Mouse (Mus musculus): ENCODE results near the gene Fgd6.
A peak's percentile ranks its signal among the peaks of the same experiment; 100 is the strongest.

Gene Fgd6

GRCm38 (mm10) chr10:94134535-94135390 lies 99.0 kb downstream of the Fgd6 start:
- DNase-seq (ENCODE audit: low spot score in 2 of 2) = no peak

DNA sequence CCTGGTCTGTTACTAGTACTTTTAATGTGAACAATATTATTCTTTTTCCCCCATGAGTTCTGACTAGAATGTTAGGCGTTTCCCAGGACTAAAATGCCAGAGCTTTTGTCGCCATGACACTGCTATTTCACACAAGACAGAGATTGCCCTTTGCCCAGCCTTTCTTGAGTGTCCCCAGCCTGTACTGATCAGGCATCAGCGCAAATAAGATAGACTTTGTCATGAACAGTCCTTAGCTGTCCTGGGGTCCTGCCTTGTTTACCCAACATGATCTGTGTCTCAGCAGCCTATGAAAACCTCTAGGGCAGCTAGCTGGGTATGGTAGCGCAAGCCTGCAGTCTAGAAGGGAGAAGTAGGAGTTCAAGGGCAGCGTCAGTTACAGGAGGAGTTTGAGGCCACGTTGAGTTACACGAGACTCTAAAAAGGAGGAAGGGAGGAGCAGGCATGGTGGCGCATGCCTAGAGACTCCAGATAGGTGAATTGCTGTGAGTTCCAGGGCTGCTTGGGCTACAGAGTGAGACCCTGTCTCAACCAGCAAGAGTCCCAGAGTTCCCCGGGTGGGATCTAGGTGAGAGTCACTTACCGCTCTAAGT lies 103.2 kb downstream of the Fgd6 start:
- no peak for DNase-seq (ENCODE audit: low spot score in 2 of 2)

- DNase-seq (ENCODE audit: low spot score in 2 of 2) = no peak
These were observed 104.6 kb downstream of the Fgd6 start for GRCm38 (mm10) chr10:94140227-94140931.

- no peak for DNase-seq (ENCODE audit: low spot score in 2 of 2)
These were observed 106.6 kb downstream of the Fgd6 start for GRCm38 (mm10) chr10:94142427-94142826.

DNA sequence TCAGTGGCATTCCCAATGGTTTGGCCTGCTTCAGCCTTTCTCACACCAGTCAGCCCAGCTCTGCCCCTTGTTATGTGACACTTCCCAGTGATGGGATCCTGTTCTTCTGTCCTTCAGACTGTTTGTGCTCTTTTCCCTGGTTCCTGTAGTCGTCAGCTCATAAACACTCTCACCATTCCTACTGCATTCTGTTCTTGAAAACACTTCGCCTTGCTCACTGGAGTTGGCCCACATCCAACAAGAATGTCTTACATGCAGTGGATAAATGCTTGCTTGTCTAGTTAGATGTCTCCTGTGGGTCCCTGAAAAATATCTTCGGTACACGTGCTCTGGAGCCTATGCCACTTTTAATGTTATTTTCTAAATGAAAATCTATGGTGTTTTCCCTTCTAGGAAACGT lies 108.8 kb downstream of the Fgd6 start:
- no peak for DNase-seq (ENCODE audit: low spot score in 2 of 2)

GRCm38 (mm10) chr10:94147391-94147755 lies 111.6 kb downstream of the Fgd6 start:
- DNase-seq (ENCODE audit: low spot score in 2 of 2) = no peak

- peak; percentile 91 for DNase-seq (ENCODE audit: low spot score in 2 of 2)
These were observed 112.1 kb downstream of the Fgd6 start, which contains the start of gene Nr2c1 for GRCm38 (mm10) chr10:94147756-94148531. Gene Nr2c1 (plus strand): TSS chr10:94148023.

GRCm38 (mm10) chr10:94151488-94151887 lies 115.7 kb downstream of the Fgd6 start:
- no peak for DNase-seq (ENCODE audit: low spot score in 2 of 2)

DNA sequence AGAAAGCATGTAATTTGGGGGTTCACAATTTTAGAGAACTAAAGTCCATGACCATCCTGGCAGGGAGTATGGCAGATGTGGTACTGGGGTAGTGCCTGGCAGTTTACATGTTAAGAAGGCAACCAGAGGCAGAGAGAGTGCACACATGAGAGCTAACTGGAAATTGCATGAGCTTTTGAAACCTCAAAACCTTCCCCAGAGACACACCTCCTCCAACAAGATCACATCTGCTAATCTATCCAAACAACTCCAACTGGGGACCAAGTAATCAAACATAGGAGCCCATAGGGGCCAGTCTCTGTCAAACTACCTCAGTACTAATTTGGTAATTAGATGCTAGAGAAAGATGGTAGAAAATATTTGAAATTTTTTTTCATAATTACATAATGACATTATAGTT lies 118.0 kb downstream of the Fgd6 start:
- DNase-seq (ENCODE audit: low spot score in 2 of 2) = no peak

DNA sequence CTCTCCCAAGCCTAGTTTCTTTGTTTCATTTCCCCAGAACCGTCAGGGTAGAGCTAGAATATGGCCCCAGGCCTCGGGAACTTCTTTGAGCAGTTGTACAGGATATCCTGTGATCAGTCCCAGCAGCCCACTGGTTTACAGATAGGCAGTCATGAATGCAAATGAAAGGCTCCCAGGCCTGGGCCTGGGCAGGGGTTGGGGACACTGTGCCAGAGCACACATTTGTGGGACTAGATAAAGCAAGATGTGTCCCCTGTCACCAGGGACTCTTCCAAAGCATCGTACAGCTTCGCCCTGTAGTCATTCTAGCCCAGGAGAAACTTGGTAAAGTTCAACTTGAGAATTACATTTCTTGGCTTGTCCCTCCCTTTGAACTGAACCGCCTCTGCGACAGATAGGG lies 123.2 kb downstream of the Fgd6 start:
- DNase-seq (ENCODE audit: low spot score in 2 of 2) = no peak

DNA sequence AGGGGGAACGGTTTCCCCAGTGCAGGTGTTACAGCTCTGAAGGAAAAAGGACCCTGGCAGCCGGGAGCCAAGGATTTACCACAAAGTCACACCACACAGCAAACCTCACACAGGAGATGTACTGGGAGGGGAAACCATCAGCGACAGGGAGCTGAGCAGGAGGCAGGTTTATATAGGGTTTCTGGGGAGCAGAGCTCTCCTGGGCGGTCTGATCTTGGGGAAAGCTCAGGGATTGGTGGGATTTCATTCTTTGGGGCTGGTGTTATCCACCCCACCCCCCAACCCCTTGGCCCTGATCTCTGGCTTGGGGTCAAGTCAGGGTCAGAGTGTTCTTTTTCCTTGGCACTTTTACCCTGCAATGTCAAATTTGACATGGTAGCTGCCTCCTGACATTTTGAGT lies 123.6 kb downstream of the Fgd6 start:
- no peak for DNase-seq (ENCODE audit: low spot score in 2 of 2)

GRCm38 (mm10) chr10:94161051-94161765 lies 125.4 kb downstream of the Fgd6 start:
- no peak for DNase-seq (ENCODE audit: low spot score in 2 of 2)

- DNase-seq (ENCODE audit: low spot score in 2 of 2) = no peak
These were observed 126.2 kb downstream of the Fgd6 start for GRCm38 (mm10) chr10:94162031-94162430.

- no peak for DNase-seq (ENCODE audit: low spot score in 2 of 2)
These were observed 128.5 kb downstream of the Fgd6 start for GRCm38 (mm10) chr10:94164104-94164845.

DNA sequence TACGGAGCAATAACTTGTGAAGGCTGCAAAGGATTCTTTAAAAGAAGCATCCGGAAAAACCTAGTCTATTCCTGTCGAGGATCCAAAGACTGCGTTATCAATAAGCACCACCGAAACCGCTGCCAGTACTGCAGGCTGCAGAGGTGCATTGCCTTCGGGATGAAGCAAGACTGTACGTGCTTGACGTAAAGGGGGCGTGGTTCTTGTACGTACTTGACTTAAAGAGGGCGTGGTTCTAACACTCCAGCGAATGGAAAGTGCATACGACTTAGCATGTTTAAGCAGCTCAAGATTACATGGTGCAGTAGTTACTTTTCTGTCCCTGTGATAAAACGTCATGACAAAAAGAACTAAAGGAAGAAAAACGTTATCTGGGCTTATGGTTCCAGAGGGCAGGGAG lies 129.6 kb downstream of the Fgd6 start:
- DNase-seq (ENCODE audit: low spot score in 2 of 2) = no peak

DNA sequence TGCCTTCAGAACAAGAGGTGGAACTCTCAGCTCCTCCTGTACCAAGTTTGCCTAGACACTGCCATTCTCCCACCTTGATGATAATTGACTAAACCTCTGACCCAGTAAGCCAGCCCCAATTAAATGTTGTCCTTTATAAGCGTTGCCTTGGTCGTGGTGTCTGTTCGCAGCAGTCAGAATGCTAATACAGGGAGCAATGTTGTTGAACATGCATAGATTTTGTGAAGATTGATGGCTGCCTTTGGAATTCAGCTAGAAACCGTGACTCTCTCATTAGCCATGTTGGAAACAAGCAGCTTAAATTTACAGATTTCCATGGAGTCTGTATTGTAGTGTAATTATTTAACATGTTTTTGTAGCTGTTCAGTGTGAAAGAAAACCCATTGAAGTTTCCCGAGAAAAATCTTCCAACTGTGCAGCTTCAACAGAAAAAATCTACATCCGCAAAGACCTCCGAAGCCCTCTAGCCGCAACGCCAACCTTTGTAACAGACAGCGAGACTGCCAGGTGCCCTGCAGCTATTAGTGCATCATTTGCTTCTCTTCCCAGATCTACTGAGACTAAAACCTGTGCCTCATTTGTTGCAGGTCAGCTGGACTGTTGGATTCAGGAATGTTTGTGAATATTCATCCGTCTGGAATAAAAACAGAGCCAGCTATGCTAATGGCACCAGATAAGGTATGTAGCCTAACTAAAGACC lies 131.4 kb downstream of the Fgd6 start:
- DNase-seq (ENCODE audit: low spot score in 2 of 2) = no peak

DNA sequence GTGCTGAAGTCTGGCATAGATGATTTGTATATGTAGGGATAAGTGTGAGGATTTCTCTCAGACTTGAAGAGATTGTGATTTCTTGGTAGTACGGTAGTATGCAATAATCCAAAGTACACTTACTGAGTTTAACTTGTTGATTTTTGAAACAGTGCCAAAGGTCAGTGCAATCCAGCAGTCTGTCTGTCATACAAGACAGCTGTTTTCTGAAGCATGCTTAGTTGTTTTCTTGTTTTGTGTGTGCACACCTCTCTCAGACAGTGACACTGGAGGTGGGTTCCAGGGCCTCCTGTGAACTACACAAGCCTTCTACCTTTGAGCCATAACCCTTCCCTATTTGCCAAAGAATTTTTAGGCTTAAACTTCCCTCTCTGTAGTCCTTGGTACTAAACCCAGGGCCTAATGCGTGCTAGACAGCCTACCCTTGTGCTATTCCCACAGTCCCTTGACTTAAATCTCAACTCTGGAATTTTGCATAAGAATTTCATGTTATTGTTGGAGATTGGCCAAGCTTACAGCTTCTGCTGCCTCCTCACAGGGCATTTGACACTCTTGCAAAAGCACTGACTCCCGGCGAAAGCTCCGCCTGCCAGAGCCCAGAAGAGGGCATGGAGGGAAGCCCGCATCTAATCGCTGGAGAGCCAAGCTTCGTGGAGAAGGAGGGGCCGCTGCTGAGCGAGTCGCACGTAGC lies 135.8 kb downstream of the Fgd6 start:
- DNase-seq (ENCODE audit: low spot score in 2 of 2) = no peak

DNA sequence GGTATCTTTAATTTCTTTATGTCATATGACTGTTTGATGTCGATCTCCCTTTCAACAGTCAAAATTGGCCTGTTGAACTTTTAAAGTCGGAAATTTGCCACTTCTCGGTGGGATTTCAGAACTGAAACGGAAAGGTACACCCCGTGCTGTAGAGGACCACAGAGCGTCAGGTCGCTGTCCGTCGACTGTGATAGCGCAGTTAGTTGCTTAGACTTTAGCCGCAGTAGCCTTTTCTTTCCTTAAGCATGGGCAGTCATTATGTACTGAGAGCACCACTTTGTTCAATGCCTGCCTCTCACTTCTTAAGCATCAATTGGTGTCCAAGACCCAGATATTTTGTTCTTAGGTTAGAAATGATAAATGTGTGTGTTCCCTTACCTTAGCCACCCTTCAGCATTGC lies 136.3 kb downstream of the Fgd6 start:
- no peak for DNase-seq (ENCODE audit: low spot score in 2 of 2)

GRCm38 (mm10) chr10:94172706-94173105 lies 136.9 kb downstream of the Fgd6 start:
- no peak for DNase-seq (ENCODE audit: low spot score in 2 of 2)
